Mouse (Mus musculus) spleen, adult 18-20 months (tissue): Measurements from ENCODE around the gene Rabep1.

Source experiments
- DNase-seq, 2 experiments: peaks; one replicate each; pipeline ENCODE4 v3.0.0; 2022; ENCODE audit warnings: mixed read lengths in 2 of 2

Rabep1 gene

DNA sequence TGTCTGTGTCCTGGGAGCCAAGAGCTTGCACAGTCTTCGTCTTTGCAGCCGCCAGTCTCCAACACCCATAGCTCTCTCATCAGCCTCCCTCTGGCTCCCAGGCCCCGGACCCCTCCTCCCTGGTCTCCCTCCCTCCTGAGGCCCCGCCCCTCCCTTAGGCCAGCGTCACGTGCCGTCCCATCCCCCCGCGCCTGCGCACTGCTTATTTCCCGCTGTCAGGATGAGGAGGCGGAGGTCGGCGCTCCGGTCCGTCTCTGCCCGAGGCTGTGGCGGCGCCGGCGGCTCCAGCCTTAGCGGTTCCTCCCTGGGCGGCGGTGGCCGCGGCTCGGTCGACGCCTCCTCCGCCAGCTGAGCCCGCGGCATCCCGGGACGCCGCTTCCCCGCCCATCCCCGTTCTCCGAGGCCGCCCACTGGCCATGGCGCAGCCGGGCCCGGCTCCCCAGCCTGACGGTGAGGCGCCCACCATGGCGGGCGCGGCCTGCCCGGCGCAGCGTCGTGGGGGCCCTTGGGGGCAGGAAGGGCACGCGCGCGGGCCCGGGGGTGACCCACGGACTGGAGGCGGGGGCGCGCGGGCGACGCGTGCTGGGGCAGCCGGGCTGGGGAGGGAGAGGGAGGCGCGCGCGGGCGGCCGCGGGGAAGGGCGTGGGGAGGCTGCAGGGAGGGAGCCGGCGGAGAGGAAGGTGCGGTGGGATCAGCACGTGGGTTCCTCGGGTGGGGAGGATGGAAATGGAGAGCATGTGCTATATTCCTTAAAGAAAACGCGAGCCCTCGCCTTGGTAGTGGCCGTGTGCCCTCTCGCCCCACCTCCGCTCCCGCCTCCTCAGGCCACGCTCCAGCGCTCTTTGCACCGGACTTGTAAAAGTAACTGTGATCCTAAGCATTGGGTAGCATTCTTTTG is at the start of gene Rabep1:
Gene Rabep1 (plus strand): TSS at position 220 of the 898 bp plus-strand sequence.
- DNase-seq, result peak; percentile 90 to 93

DNA sequence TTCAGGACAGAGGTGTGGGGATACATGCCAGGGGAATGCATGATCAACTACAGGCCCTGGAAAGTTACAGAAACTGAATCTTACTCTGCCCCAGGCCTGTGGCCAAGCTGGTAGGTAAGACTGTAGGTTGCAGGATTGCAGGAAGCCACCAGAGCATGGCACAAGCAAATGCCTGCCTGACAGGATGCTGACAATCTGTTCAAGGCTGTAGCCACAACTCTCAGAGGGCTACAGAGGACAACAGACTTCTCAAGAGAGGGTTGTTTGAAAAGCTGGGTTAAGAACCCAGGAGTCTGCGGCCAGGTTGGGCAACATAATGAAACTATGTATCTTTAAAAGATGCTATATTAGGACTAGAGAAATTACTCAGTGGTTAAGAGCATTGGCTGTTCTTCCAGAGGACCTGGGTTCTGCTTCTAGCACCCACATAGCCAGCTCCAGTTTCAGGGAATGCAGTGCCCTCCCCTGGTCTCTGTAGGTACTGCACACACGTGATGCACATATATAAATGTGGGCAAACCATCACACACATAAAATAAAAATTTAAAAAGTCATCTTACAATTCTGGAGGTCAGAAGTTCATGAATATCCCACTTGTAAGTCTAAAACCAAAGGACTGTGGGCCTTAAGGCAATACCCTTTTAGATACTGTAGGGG is 42.2 kb upstream of the Rabep1 start:
- DNase-seq, result peak; percentile 37 to 41

DNA sequence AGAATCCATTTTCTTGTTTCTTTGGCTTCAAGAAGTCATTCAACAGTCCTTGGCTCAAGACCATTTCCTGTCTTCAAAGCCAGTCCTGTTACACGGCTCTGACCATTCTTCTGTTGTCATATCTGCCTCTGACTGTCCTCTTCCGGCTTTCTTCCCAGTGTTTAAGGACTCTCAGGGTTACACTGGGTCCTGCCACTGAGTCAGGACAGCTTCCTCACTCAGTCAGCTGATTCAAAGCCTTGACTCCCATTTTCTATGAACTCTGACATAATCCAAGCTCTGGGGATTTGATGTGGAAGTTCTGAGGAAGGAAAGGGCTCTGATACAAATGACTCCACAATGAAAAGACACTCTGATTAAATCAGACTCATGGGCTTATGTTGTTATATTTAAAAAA is 41.7 kb upstream of the Rabep1 start:
- DNase-seq, result no peak

DNA sequence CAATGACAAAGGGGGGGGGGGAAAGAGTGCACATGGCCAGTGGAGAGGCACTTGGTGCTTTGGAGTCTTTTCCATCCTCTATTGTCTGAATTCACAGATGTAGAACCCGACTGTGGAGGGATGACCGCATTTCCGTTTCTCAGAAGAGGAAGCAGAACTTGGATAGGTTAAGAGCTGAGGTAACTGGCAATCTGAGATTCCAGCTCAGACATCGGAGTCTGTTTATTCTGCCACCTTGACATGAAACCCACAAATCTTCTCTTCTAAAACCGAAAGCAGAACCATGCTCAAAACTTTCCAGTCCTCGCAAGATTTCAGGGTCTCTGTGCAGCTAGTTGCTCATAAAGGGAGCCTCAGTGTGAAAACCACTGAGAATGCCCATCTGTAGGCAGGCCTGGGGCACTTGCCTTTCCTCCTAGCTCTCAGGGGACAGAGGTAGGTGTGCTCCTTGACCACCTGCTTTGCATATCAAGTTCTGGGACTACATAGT is 40.8 kb upstream of the Rabep1 start:
- peak in 1 of 2 experiments; percentile 51 for DNase-seq

DNA sequence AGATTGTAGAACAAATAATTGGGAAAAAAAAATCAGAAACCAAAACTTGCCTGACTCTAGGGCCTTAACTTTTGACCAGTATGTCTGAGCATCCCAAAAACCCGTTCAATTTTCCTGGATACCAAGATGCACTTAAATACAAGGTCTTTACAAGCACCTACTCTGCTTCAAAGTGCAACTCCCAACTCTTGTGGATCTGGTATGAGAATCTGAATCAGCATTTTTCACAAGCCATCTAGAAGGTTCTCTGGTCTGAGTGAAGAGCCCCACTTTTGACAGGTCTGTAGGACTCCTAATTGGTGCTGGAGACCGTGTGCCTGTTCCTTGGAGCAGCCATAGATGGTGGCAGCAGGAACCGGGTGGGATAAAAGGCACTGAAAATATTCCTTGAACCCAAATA is 40.2 kb upstream of the Rabep1 start:
- no peak for DNase-seq

DNA sequence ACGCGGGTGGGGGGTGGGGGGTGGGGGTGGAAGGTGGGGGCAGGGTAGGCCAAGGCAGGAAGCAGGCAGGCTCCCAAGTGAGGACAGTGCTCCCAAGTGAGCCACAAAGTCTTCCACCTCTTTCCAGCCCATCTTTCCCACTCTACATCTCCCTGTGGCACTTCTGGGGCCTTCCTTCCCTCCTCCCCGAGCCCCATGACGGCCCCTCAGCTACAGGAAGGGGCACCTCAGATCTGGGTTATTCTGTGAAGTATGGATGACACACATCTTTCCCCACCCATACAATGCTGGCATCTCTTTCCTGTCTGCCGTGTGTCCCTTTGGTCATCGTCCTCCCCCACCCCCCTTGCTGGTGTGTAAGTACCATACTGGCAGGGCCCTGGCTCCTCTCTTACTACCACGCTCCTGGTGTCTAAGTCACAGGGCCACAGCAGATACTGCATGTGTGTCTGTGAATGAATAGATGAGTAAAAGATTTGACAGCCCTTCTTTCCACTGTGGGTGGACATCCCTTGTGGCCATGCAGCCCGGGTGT is 38.9 kb upstream of the Rabep1 start:
- DNase-seq, result no peak

DNA sequence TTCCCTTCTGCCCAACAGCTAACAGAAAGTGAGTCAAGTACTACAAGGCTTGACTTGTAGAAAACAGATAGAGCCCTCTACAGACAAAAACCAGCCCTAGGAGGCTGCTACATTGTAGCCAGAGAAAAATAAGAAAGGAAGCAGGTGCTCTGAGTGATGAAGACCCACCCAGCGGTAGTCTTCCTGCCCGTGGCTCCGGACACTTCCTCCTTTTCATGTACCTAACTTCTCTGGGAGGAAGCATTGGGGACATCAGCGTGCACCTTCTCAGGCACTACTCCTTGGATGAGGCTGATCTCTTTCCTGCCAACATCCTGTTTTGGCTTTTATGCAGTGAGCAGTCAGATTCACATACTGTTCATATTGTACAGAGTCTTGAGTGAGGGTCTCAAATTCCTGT is 37.9 kb upstream of the Rabep1 start:
- DNase-seq, result no peak

DNA sequence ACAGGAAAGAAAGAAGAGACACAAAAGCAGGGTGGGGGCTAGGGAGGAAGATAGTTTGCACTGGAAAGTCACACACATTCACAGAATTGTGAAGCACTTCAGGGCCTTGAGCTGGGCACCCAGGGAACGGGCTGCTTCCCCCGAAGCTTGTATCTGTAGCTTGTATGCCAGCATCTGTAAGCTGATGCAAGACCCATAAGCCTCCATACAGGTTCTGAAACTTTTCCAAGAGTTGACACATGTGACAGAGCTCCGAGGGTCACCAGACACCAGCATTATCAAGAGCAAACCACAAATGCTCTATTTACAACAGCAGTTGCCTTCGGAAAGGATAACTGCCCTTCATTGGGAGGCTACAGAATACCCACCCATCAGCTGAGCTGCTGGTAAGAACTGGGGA is 36.9 kb upstream of the Rabep1 start:
- no peak for DNase-seq

DNA sequence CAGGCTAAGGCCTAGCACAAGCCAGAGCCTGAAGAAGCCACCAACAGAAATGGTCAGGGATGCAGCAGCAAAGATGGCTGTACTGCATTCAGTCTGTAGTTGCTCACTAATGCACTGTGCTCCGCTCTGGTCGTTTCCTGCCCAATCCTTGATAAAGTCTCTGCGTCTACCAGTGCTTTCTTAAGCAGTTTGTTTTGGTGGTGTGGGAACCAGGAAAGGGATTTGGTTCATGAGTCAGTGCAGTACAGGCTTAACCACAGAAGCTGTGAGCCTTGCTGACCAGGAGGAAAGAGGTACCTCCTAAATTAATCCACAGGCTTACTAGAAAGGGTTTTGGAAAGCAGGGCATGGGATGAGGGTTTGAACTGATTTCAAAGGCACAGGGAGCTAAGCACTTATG is 36.5 kb upstream of the Rabep1 start:
- DNase-seq, result no peak

DNA sequence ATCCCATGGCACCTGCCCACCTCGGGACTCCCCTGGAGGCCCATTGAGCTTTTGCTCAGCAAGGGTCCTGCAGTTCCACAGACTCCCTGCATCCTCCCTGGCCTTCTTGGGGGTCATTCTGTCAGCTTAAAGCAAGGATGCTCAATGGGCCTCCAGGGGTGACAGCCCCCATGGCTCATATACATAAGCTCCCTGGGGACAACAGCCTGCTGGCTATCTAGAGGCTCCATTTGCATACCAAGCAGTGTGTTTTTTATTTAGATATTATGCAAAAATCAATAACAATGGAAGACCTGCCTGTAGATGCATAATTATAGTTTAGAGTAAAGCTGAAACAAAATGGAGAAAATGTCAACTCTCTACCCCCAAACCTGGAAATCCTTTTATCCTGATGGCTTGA is 35.6 kb upstream of the Rabep1 start:
- DNase-seq, result no peak

DNA sequence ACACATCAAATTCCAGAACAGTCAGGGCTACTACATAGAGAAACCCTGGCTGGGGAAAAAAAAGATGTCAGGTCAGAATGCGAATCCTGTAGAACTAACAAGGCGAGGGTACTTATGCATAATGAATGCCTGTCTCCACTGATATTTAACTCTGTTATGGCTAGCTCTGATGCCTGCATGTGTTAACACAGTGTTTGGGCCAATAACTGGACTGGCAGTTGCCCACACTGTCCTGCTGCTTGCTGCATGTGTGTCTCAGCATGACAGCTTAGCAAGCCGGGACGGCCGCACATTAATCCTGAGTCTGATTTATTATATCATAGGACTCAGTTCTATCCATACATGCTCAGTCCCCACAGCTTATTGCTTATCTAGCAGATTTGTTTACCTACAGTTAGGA is 33.5 kb upstream of the Rabep1 start:
- DNase-seq, result no peak

DNA sequence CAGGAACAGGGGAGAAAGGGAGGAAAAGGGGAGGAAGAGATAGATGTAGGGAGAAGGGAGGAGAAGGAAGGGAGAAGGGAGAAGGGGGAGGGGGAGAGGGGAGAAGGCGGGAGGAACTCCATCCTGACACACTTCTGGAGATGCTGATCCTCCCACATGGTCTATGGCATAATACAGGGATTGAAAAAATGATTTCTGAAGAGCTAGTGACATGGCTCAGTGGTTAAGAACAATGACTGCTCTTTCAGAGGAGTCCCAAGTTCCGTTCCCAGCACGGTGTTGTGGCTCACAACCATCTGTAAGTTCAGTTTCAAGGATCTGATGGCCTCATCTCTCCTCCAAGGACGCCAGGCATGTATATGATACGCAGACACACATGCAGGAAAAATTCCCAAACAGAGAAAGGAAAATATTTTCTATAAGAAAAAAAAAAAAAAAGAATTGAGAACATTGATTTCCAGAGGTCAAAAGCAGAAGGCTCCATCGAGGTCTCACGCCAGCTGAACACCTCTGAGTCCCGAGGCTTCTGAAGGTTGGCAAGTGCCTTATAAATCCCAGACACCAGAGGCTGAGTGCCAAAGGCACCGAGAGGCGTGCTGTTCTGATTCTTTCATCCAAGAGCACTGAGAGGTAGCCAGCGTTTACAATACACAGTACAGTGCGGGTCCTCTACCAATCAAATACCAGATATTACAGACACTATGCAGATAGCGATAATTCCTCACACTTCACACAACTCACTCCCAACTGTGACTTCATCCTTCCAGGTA is 32.9 kb upstream of the Rabep1 start:
- no peak for DNase-seq

DNA sequence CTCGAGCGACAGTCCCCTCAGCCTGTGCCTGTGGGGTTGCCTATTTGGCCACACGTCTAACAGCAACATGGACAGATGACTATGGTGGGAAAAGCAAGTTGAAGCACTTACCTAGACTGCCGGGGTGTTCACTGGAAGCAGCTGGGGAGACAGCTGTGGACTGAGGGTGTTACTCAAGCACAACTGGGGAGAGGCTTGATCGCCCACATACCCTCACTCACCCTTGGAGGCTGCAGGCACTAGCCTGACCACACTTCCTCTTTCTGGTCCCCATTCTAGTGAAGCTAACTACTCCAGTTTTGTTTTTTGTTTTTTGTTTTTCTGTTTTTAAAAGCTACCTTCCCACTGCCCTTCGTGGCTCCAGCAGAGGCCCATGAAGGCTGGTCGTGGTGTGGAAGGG is 32.2 kb upstream of the Rabep1 start, which contains the start of gene Scimp:
Gene Scimp (minus strand): TSS at position 222 of the 400 bp plus-strand sequence.
- peak in 1 of 2 experiments; percentile 52 for DNase-seq

DNA sequence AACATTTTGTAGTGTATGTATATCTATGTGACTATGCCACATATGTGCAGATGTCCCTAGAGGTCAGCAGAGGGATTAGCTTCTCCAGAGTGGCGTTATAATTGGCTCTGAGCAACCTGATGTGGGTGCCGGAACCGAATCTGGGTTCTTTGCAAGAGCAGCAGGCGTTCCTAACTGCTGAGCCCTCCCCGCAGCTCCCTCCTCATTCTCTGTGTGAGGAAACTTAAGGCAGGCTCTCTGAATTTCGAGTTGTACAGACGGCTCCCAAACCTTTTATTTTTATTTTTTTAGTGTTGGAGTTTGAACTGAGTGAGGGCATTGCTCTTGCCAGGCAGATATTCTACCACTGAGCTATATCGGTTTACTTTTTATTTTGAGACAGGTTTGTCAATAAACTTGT is 29.5 kb upstream of the Rabep1 start:
- DNase-seq, result no peak

DNA sequence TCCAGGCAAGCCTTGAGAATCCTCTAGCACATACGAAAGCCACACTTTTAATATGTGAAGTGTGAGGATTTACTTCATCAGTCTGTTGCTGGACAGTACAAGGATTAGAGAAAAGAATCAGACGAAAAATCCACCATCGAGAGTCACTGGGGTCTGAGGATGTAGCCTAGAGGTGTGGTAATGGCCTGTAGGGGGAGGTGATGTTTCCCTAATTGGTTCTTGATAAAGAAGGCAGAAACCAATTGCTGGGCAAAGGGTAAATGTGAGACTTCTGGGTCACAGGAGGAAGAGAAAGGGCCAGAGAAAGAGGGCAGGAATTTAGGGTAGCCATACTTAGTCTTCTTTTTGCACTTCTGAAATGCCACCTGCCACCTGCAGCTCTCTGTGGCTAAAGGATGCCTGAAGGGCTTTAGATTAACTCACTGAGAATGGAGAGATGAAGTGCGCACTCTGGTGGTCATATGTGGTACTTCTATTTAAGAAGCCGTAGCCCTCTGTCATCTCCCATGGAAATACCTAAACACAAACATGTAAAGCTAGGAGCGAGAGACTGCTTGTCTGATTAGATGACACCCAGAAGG is 29.0 kb upstream of the Rabep1 start:
- DNase-seq, result peak in 1 of 2 experiments; percentile 57

DNA sequence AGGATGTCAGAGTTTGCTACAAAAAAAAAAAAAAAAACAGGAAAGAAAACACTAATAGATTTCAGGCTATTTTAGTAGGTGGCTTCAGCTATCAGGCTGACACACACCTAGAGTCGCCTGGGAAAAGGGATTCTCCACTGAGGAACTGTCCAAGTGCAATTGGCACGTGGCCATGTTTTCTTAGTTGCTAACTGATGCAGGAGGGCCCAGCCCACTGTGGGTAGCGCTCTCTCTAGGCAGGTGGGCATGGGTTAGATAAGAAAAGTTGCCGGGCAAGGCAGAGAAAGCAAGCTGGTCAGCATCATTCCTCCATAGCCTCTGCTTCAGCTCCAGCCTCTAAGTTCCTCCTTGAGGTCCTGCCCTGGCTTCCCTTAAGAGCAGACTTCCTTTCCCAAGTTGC is 27.8 kb upstream of the Rabep1 start:
- no peak for DNase-seq

DNA sequence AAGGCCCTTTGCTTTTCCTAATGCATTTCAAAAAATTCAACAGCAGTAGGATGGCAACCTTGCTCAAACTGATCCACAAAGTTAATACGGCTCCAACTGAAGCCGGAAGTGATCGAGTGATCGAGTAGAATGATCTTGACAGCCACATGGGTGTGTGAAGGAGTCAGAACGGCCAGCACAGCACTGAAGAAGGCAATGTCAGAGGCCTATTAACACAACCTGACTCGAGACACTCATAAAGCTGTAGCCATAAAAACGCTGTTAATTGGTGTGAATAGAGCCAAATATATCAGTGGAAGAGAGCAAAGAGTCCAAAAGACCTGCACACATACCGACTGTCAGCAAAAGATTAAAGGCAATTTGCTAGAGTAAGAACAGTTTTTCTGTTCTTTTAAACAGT is 24.5 kb upstream of the Rabep1 start:
- DNase-seq, result no peak

DNA sequence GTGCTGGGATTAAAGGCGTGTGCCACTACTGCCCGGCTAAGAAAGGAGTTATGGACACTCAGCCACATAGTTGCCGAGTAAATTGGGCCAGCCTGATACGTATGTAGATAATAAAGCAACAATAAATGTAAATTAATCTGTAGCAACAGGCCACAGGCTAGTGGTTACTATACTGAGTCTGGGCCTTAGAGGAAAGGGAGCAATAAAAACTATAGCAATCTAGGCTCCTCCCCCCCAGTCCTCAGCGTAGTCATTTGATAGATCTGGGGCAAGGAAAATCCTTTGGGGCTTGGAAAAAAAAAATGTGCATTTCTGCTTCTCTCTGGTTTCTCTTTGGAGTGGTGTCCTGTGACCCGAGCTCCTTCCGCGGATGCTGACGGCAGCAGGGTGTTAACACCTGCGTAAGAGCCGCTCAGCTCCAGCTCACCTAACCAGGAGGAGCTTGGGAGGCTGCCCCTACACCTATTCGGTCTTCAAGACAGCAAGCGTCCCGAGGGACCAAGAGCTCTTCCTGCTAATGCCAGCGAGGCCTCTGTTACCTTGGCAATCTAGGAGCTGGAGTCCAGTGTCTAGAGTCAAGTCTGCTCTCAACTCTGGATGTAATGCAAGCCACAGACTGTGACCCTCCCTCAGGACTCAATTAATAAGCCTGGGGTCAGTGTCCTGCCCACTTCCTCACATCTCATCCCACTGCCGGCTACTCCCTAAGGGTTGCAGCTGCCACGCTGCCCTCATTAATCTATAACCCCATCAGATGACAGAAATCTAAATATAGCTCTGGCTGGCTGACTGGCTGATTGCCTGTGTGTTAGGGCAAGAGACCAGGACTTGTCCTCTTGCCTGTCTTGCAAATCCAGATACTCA is 22.6 kb upstream of the Rabep1 start:
- DNase-seq, result no peak

DNA sequence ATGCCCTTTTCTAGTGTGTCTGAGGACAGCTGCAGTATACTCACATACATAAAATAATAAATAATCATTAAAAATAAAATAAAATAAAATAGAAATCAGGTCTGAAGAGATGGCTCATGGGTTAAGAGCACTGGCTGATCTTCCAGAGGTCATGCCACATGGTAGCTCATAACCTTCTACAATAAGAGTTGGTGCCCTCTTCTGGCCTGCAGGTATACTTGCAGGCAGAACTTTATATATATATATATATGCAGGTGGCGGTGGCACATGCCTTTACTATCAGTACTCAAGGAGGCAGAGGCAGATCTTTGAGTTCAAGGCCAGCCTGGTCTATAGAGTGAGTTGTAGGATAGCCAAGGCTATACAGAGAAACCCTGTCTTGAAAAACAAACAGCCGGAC is 18.4 kb upstream of the Rabep1 start:
- DNase-seq, result no peak

DNA sequence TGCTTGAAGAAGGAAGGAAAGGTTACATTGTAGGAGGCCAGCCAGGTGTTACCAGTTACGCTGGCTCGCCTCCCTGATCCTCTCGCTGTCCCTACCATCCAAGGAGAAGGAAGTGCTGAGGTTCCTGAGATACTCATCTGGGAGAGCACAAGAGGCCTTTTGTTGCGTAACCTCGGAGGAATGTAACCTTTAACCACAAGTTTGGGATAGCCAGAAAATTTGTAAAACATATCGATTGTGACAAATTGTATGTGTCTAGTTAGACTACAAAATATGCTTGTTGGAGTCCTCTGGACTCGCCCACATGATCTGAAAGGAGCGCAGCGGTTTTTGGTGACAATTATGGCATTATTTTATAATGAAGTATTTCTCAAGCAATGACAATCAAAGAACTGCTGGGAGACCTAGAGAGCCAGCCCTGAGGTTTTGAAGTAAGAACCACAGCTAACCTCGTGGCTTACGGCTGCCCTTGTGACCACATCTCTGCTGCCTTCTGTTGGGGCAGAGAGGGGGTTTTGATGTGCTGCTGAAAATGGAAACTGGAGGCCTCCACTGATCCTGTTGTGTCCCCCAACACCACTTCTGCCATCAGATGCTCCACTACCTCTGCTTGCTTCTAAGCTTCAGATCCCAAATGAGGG is 15.5 kb upstream of the Rabep1 start:
- DNase-seq, result no peak

DNA sequence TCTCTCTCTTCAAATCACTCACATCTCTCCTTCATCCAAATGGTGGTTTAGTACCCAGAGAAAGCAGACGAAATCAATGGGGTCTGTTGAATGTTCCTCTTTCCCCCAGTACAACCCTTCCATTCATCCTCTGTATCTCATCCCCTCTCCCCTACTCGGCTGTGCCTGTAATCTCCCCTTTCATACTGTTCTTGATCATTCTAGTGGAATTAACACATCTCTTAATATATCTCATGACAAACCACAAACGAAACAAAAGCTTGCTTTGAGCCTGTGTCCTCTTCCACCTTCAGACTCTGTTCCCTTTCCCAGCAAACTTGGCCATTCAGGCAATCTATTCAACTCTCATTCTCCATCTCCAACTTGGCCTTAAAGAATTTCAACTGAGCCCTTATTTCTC is 13.4 kb upstream of the Rabep1 start:
- no peak for DNase-seq
